Mouse (Mus musculus) megakaryocyte-erythroid progenitor cell, adult 5-6 weeks (primary cell): ENCODE results near the gene Mrpl55. TPM values are rescaled to one million over a fixed set of nuclear protein-coding genes. Genes with fewer than 3 reads are reported as not detected.

Experiments used
- ATAC-seq: replicated peaks from 2 replicates; pipeline ENCODE4 v1.8.0; 2016; ENCODE audit warnings: mild to moderate bottlenecking, inconsistent platforms; ENCODE audit not compliant: severe bottlenecking, poor library complexity, low FRiP score, low TSS enrichment
- total RNA-seq, 2 experiments: library from RNA; stranded (forward) in 1 of 2; stranded (reverse) in 1 of 2; fragments of 200-1000, 215-1000 nt in 1 of 2; fragments of >200 nt in 1 of 2; fragmentation: Nextera tagmentation in 1 of 2; gene quantifications; 2 replicates each; pipeline ENCODE4 v1.2.3; 2014 to 2017

The Mrpl55 gene
- total RNA-seq, 2 experiments from 2014 or later: 57.4 to 76.8 TPM

- ATAC-seq: peak; percentile 56
Measured at GRCm38 (mm10) chr11:59225167-59225566, 22.9 kb downstream of the Mrpl55 start.

GRCm38 (mm10) chr11:59226251-59226650 is 24.0 kb downstream of the Mrpl55 start:
- no peak for ATAC-seq

- ATAC-seq: no peak
Measured at GRCm38 (mm10) chr11:59226787-59227603, 24.7 kb downstream of the Mrpl55 start.

GRCm38 (mm10) chr11:59227604-59228121 is 25.4 kb downstream of the Mrpl55 start:
- peak; percentile 3; the same call in 1 of the 2 replicates for ATAC-seq

GRCm38 (mm10) chr11:59228122-59228953 is 26.1 kb downstream of the Mrpl55 start, which contains the start of gene Arf1:
Gene Arf1 (minus strand): TSS chr11:59228270.
- ATAC-seq: peak; percentile 87

GRCm38 (mm10) chr11:59230144-59230760 is 28.0 kb downstream of the Mrpl55 start:
- peak; percentile 45; the same call in 1 of the 2 replicates for ATAC-seq

GRCm38 (mm10) chr11:59232797-59233196 is 30.5 kb downstream of the Mrpl55 start:
- ATAC-seq: no peak

- ATAC-seq: peak; percentile 80
Measured at GRCm38 (mm10) chr11:59238525-59239427, 36.5 kb downstream of the Mrpl55 start.

GRCm38 (mm10) chr11:59239428-59239785 is 37.1 kb downstream of the Mrpl55 start:
- no peak for ATAC-seq

GRCm38 (mm10) chr11:59239796-59240195 is 37.5 kb downstream of the Mrpl55 start:
- ATAC-seq: no peak

GRCm38 (mm10) chr11:59241841-59242240 is 39.6 kb downstream of the Mrpl55 start:
- no peak for ATAC-seq

GRCm38 (mm10) chr11:59243856-59244255 is 41.6 kb downstream of the Mrpl55 start:
- ATAC-seq: no peak

GRCm38 (mm10) chr11:59248101-59248500 is 45.8 kb downstream of the Mrpl55 start:
- no peak for ATAC-seq

Other genes with a start within 250 kb of the Mrpl55 start
- gene Hist3h2a, start 247.8 kb upstream of the Mrpl55 start, total RNA-seq (2014; fragmentation: Nextera tagmentation): 29.7 and 39.9 TPM in 2 replicates
- gene Hist3h2a, start 247.8 kb upstream of the Mrpl55 start, total RNA-seq (2017): 238 and 296 TPM in 2 replicates
- gene Trim17, start 247.8 kb upstream of the Mrpl55 start, total RNA-seq (2014; fragmentation: Nextera tagmentation): not detected in 2 replicates
- not detected in 2 replicates for gene Trim17, start 247.8 kb upstream of the Mrpl55 start, total RNA-seq (2017)
- 22.7 and 28.2 TPM in 2 replicates for gene Trim11, start 224.4 kb upstream of the Mrpl55 start, total RNA-seq (2014; fragmentation: Nextera tagmentation)
- gene Trim11, start 224.4 kb upstream of the Mrpl55 start, total RNA-seq (2017): 13.9 and 19.2 TPM in 2 replicates
- 0.37 and 0.52 TPM in 2 replicates for gene Obscn, start 66.1 kb upstream of the Mrpl55 start, total RNA-seq (2014; fragmentation: Nextera tagmentation)
- under 0.01 and 0.23 TPM in 2 replicates for gene Obscn, start 66.1 kb upstream of the Mrpl55 start, total RNA-seq (2017)
- 14.3 and 26.1 TPM in 2 replicates for gene Iba57, start 38.7 kb upstream of the Mrpl55 start, total RNA-seq (2014; fragmentation: Nextera tagmentation)
- 11.2 and 11.9 TPM in 2 replicates for gene Iba57, start 38.7 kb upstream of the Mrpl55 start, total RNA-seq (2017)
- gene Gjc2, start 19.3 kb upstream of the Mrpl55 start, total RNA-seq (2014; fragmentation: Nextera tagmentation): 0.55 TPM in 1 of 2 replicates, not detected in the other
- not detected in 2 replicates for gene Gjc2, start 19.3 kb upstream of the Mrpl55 start, total RNA-seq (2017)
- 72.9 and 91.5 TPM in 2 replicates for gene Guk1, start 10.3 kb upstream of the Mrpl55 start, total RNA-seq (2014; fragmentation: Nextera tagmentation)
- 52.0 and 72.3 TPM in 2 replicates for gene Guk1, start 10.3 kb upstream of the Mrpl55 start, total RNA-seq (2017)
- gene 2310033P09Rik, start 5.8 kb downstream of the Mrpl55 start, total RNA-seq (2014; fragmentation: Nextera tagmentation): 16.6 and 36.0 TPM in 2 replicates
- 15.4 and 17.6 TPM in 2 replicates for gene 2310033P09Rik, start 5.8 kb downstream of the Mrpl55 start, total RNA-seq (2017)
- gene Arf1, start 25.8 kb downstream of the Mrpl55 start, total RNA-seq (2014; fragmentation: Nextera tagmentation): 163 and 217 TPM in 2 replicates
- 282 and 284 TPM in 2 replicates for gene Arf1, start 25.8 kb downstream of the Mrpl55 start, total RNA-seq (2017)
- not detected in 2 replicates for gene Wnt3a, start 88.3 kb downstream of the Mrpl55 start, total RNA-seq (2014; fragmentation: Nextera tagmentation)
- gene Wnt3a, start 88.3 kb downstream of the Mrpl55 start, total RNA-seq (2017): not detected in 2 replicates
- gene Wnt9a, start 104.4 kb downstream of the Mrpl55 start, total RNA-seq (2014; fragmentation: Nextera tagmentation): not detected in 2 replicates
- gene Wnt9a, start 104.4 kb downstream of the Mrpl55 start, total RNA-seq (2017): not detected in 2 replicates
- gene Prss38, start 173.2 kb downstream of the Mrpl55 start, total RNA-seq (2014; fragmentation: Nextera tagmentation): not detected in 2 replicates
- not detected in 2 replicates for gene Prss38, start 173.2 kb downstream of the Mrpl55 start, total RNA-seq (2017)
- 10.2 and 12.8 TPM in 2 replicates for gene Jmjd4, start 247.6 kb downstream of the Mrpl55 start, total RNA-seq (2014; fragmentation: Nextera tagmentation)
- 7.4 and 10.3 TPM in 2 replicates for gene Jmjd4, start 247.6 kb downstream of the Mrpl55 start, total RNA-seq (2017)
- gene Snap47, start 248.7 kb downstream of the Mrpl55 start, total RNA-seq (2014; fragmentation: Nextera tagmentation): 8.7 and 11.5 TPM in 2 replicates
- 9.0 and 9.6 TPM in 2 replicates for gene Snap47, start 248.7 kb downstream of the Mrpl55 start, total RNA-seq (2017)